Mouse (Mus musculus) retina, adult 2 months (tissue): ENCODE measurements at regions not wholly inside any gene's neighbourhood (a gene's known extent, or its start where the extent isn't known, plus 50 kb on each side); places are given as distances from the start of the nearest gene placed in this dataset.

Experiments used
- DNase-seq: peaks from one replicate; pipeline ENCODE4 v3.0.0-alpha.2; 2012; ENCODE audit warnings: low read depth, low spot score

- no peak for DNase-seq
These were observed 635.3 kb downstream of the Insc start for GRCm38 (mm10) chr7:115378836-115379235.

- DNase-seq = no peak
These were observed 636.1 kb downstream of the Insc start for GRCm38 (mm10) chr7:115379600-115379999.

- no peak for DNase-seq
These were observed 637.6 kb downstream of the Insc start for GRCm38 (mm10) chr7:115380989-115381610.

- no peak for DNase-seq
These were observed 639.4 kb downstream of the Insc start for GRCm38 (mm10) chr7:115382876-115383275.

- DNase-seq = no peak
These were observed 645.4 kb downstream of the Insc start for GRCm38 (mm10) chr7:115388874-115389273.

GRCm38 (mm10) chr7:115392520-115392919, 646.1 kb downstream of the Sox6 start:
- DNase-seq = no peak

GRCm38 (mm10) chr7:115398202-115398601, 640.4 kb downstream of the Sox6 start:
- no peak for DNase-seq

GRCm38 (mm10) chr7:115399461-115399860, 639.1 kb downstream of the Sox6 start:
- no peak for DNase-seq

GRCm38 (mm10) chr7:115407889-115408288, 630.7 kb downstream of the Sox6 start:
- DNase-seq = no peak

GRCm38 (mm10) chr7:115408915-115409314, 629.7 kb downstream of the Sox6 start:
- no peak for DNase-seq

- DNase-seq = no peak
These were observed 627.9 kb downstream of the Sox6 start for GRCm38 (mm10) chr7:115410501-115411230.

- DNase-seq = no peak
These were observed 627.1 kb downstream of the Sox6 start for GRCm38 (mm10) chr7:115411456-115411855.

GRCm38 (mm10) chr7:115415147-115415561, 623.4 kb downstream of the Sox6 start:
- no peak for DNase-seq
